In genomic region chr15:25753003-25753402, GRCm38 (mm10) we compare ENCODE assay signal across 13 mouse cellular contexts.
DNase-seq lines count a peak whose midpoint lies in the region; ATAC-seq and TF ChIP-seq lines count a peak whose summit lies in the region.
"Had no signal": no experiment of that assay in that cellular context is flagged by ENCODE, and none has a peak within 500 bp of the region (broad histone marks: within the 10 kb centered on the region; RNA-seq: fewer than 3 reads in every experiment).

No protein-coding gene starts in this region.

- no peaks in the 10 kb centered on the region for H3K27me3 ChIP-seq in embryonic facial prominence, embryonic 12.5 days
- H3K27me3 ChIP-seq in hindbrain, embryonic 13.5 days, result no peaks in the 10 kb centered on the region
- no peaks in the 10 kb centered on the region for H3K27me3 ChIP-seq in neural tube, embryonic 12.5 days (replicated peaks)

- no peak overlapping the region for H3K4me2 ChIP-seq in embryonic facial prominence, embryonic 12.5 days (replicated peaks)
- H3K4me2 ChIP-seq in hindbrain, embryonic 13.5 days, result peak overlapping the region; percentile 46
- H3K4me2 ChIP-seq in neural tube, embryonic 12.5 days (replicated peaks), result peak overlapping the region; percentile 50

- 28% methylated on average over 9 of the region's 9 CpGs for WGBS in embryonic facial prominence, embryonic 12.5 days
- WGBS in hindbrain, embryonic 13.5 days, result 15% methylated on average over 9 of the region's 9 CpGs
- 13% methylated on average over 9 of the region's 9 CpGs for WGBS in neural tube, embryonic 12.5 days

- no peak overlapping the region for H3K9ac ChIP-seq in embryonic facial prominence, embryonic 12.5 days
- H3K9ac ChIP-seq in hindbrain, embryonic 13.5 days, result peak overlapping the region; percentile 55; the same call in 1 of the 2 replicates
- peak overlapping the region; percentile 18; the same call in 1 of the 2 replicates for H3K9ac ChIP-seq in neural tube, embryonic 12.5 days

- peaks cover 11% of the 10 kb centered on the region for H3K36me3 ChIP-seq in embryonic facial prominence, embryonic 12.5 days
- no peaks in the 10 kb centered on the region for H3K36me3 ChIP-seq in hindbrain, embryonic 13.5 days
- no peaks in the 10 kb centered on the region for H3K36me3 ChIP-seq in neural tube, embryonic 12.5 days

- H3K4me3 ChIP-seq in left cerebral cortex, adult 2 months, result peak overlapping the region; percentile 31
- H3K4me3 ChIP-seq in embryonic facial prominence, embryonic 12.5 days, result no peak overlapping the region
- H3K4me3 ChIP-seq in hindbrain, embryonic 13.5 days, result peak overlapping the region; percentile 34
- H3K4me3 ChIP-seq in neural tube, embryonic 12.5 days, result peak overlapping the region; percentile 26
- H3K4me3 ChIP-seq: erythroblast, embryonic 14.5 days had no signal

- intact Hi-C loops in left cerebral cortex, adult 2 months (cut with DNase I), result no loop called here
- intact Hi-C loops in left cerebral cortex, postnatal 14 days (cut with DNase I), result no loop called here

- peaks cover 8% of the 10 kb centered on the region for H3K4me1 ChIP-seq in embryonic facial prominence, embryonic 12.5 days
- H3K4me1 ChIP-seq in hindbrain, embryonic 13.5 days (replicated peaks), result peaks cover 32% of the 10 kb centered on the region
- H3K4me1 ChIP-seq in neural tube, embryonic 12.5 days, result peaks cover 20% of the 10 kb centered on the region

- no peak for TF ChIP-seq CTCF in left cerebral cortex, adult 2 months (IDR thresholded peaks at IDR 0.05)

- H3K9me3 ChIP-seq in embryonic facial prominence, embryonic 12.5 days, result 0 out of 2 replicates have a peak, but pooled peaks cover 4% of the 10 kb centered on the region
- H3K9me3 ChIP-seq in hindbrain, embryonic 13.5 days, result no peaks in the 10 kb centered on the region
- H3K9me3 ChIP-seq in neural tube, embryonic 12.5 days, result no peaks in the 10 kb centered on the region

- no peak overlapping the region; the same call in 1 of the 2 replicates for H3K27ac ChIP-seq in left cerebral cortex, adult 2 months
- H3K27ac ChIP-seq in embryonic facial prominence, embryonic 12.5 days, result 0 out of 2 replicates have a peak overlapping the region, but pooled peaks have one; percentile 41
- peak overlapping the region; percentile 91 for H3K27ac ChIP-seq in hindbrain, embryonic 13.5 days
- H3K27ac ChIP-seq in neural tube, embryonic 12.5 days, result peak overlapping the region; percentile 67

- no peak for DNase-seq in left cerebral cortex, adult 2 months (ENCODE audit: extremely low spot score in 1 of 2, low spot score in 2 of 2)
- no peak for DNase-seq in left cerebral cortex, postnatal 14 days (ENCODE audit: low spot score in 2 of 2)
- no peak for DNase-seq in kidney, postnatal 25 days
- DNase-seq in lung, postnatal 36 days, result no peak
- DNase-seq in kidney, postnatal 14 days, result no peak
- DNase-seq: adrenal gland, postnatal 14 days; cerebellum, adult 11-12 months; kidney, adult 9 months; thymus, postnatal 4 days had no signal

- no peak for ATAC-seq in embryonic facial prominence, embryonic 12.5 days (ENCODE audit: insufficient number of reproducible peaks, insufficient read depth, low FRiP score, low TSS enrichment)
- no peak for ATAC-seq in hindbrain, embryonic 13.5 days (ENCODE audit: low FRiP score)
- no peak for ATAC-seq in neural tube, embryonic 12.5 days (ENCODE audit: low FRiP score, low read depth)
